Mouse (Mus musculus): ENCODE measurements around the gene Yod1. TPM values are rescaled to one million over a fixed set of nuclear protein-coding genes. Genes with fewer than 3 reads are reported as not detected.

Gene Yod1
- polyA plus RNA-seq, 1 experiment, result 11.2 TPM

DNA sequence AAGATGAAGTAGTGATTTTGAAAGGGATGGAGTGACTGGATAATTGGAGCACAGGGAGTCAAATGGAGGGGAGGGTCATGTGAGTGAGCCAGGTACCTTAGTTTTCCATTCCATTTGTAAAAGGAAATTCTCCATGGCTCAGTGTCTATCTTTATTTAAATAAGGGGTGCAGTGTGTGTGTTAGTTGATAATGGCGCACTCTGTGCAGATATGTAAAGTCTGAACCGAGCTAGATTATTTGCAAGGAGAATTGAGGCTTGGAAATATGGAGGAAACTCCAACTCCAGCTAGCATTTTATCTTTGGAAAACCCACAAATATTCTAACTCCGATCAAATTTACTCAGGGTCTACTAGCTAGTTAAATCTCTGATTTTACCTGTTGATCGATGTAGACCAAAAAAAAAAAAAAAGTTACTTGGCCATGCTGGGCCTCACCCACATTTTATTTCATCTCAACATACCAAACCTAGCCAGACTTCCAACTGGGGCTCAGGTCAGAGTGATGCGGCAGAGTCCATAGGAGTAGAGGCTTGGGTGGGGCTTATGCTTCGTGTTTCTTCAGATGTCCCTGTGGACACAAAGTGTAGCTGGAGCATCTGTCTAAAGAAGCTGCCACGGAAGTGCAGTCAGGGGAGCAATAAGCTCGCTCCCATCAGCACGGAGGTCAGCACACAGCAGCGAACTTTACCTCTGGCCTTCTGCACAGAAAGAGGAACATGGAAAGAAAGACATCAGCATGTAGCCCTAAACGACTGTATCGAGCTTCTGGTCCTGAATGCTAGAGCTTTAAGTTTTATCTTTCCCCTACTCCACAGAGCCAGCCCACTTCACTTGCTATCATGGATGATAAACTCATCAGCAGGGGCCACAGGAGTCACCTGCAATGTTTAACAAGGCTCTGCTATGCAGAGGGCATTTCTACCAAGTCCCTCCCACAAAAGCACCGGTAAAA is 15.9 kb downstream of the Yod1 start:
- Histone ChIP-seq H3K4me3 (ENCODE audit: control insufficient read depth, low read depth, low read length) (no peak overlapping the region), H3K4me1 (ENCODE audit: control insufficient read depth, insufficient read depth, low read length) (no peaks in the 10 kb centered on the region), H3K27ac (ENCODE audit: control insufficient read depth, insufficient read depth, low read depth, low read length) (no peak overlapping the region), H3K36me3 (ENCODE audit: control insufficient read depth, insufficient read depth, low read length) (no peaks in the 10 kb centered on the region), H3K27me3 (ENCODE audit: control insufficient read depth, insufficient read depth, low read length) (no peaks in the 10 kb centered on the region)
- TF ChIP-seq POLR2A (IDR thresholded peaks at IDR 0.05; ENCODE audit: control insufficient read depth, low read depth, low read length) (no peak), CTCF (IDR thresholded peaks at IDR 0.05; ENCODE audit: control insufficient read depth, insufficient read depth, insufficient replicate concordance, low read depth, low read length) (no peak)

- no peaks in the 10 kb centered on the region for H3K27me3 ChIP-seq (ENCODE audit: control insufficient read depth, insufficient read depth, low read length)
- H3K4me3 ChIP-seq (ENCODE audit: control insufficient read depth, low read depth, low read length), result no peak overlapping the region
- no peaks in the 10 kb centered on the region for H3K4me1 ChIP-seq (ENCODE audit: control insufficient read depth, insufficient read depth, low read length)
- H3K27ac ChIP-seq (ENCODE audit: control insufficient read depth, insufficient read depth, low read depth, low read length), result no peak overlapping the region
- no peaks in the 10 kb centered on the region for H3K36me3 ChIP-seq (ENCODE audit: control insufficient read depth, insufficient read depth, low read length)
- TF ChIP-seq CTCF (IDR thresholded peaks at IDR 0.05; ENCODE audit: control insufficient read depth, insufficient read depth, insufficient replicate concordance, low read depth, low read length) (no peak), POLR2A (IDR thresholded peaks at IDR 0.05; ENCODE audit: control insufficient read depth, low read depth, low read length) (no peak)
Observed at GRCm38 (mm10) chr1:130733671-130734070, 16.5 kb downstream of the Yod1 start.

DNA sequence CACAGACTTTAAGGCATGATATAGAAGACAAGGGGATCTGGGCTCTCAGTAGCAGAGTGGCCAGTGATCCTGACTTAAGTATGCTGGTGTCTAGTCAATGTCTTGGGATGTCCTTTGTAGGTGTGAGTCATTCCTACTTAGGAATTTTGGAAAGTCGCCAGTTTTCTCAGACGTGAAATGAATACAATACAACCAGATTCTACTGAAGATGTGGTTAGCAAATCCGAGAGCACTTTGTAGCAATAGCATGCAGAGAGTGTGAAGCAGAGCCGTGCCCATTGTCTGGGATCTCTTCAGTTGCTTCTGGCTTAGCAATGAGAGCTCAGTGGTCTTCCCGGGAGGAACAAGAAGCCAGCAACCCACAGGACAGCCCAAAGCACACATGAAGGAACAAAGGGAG is 17.3 kb downstream of the Yod1 start:
- H3K4me3 ChIP-seq (ENCODE audit: control insufficient read depth, low read depth, low read length), result no peak overlapping the region
- H3K27ac ChIP-seq (ENCODE audit: control insufficient read depth, insufficient read depth, low read depth, low read length), result no peak overlapping the region
- TF ChIP-seq CTCF (IDR thresholded peaks at IDR 0.05; ENCODE audit: control insufficient read depth, insufficient read depth, insufficient replicate concordance, low read depth, low read length), result no peak
- TF ChIP-seq POLR2A (IDR thresholded peaks at IDR 0.05; ENCODE audit: control insufficient read depth, low read depth, low read length), result no peak
- H3K36me3 ChIP-seq (ENCODE audit: control insufficient read depth, insufficient read depth, low read length), result no peaks in the 10 kb centered on the region
- H3K27me3 ChIP-seq (ENCODE audit: control insufficient read depth, insufficient read depth, low read length), result no peaks in the 10 kb centered on the region
- H3K4me1 ChIP-seq (ENCODE audit: control insufficient read depth, insufficient read depth, low read length), result no peaks in the 10 kb centered on the region

DNA sequence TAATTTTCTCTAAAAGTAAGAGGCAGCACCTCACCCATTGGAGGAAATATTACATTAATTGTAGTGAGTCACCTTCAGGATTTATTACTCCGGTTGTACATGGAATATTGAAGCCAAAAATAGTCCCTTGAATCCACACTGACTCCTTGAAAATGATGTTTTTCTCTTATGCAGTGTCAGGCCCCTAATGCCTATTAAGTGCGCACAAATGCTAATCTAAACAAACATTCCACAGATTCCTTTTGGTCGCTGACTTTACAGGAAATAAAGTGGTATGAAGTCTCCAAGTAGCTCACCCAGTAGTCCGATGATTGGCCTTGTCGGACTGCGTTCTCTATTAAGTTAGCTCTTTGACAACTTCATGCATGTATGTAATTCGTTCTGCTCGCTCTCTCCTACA is 17.7 kb downstream of the Yod1 start:
- Histone ChIP-seq H3K36me3 (ENCODE audit: control insufficient read depth, insufficient read depth, low read length) (no peaks in the 10 kb centered on the region), H3K27me3 (ENCODE audit: control insufficient read depth, insufficient read depth, low read length) (no peaks in the 10 kb centered on the region), H3K4me3 (ENCODE audit: control insufficient read depth, low read depth, low read length) (no peak overlapping the region), H3K27ac (ENCODE audit: control insufficient read depth, insufficient read depth, low read depth, low read length) (no peak overlapping the region), H3K4me1 (ENCODE audit: control insufficient read depth, insufficient read depth, low read length) (no peaks in the 10 kb centered on the region)
- TF ChIP-seq POLR2A (IDR thresholded peaks at IDR 0.05; ENCODE audit: control insufficient read depth, low read depth, low read length) (no peak), CTCF (IDR thresholded peaks at IDR 0.05; ENCODE audit: control insufficient read depth, insufficient read depth, insufficient replicate concordance, low read depth, low read length) (no peak)

- Histone ChIP-seq H3K36me3 (ENCODE audit: control insufficient read depth, insufficient read depth, low read length) (no peaks in the 10 kb centered on the region), H3K27ac (ENCODE audit: control insufficient read depth, insufficient read depth, low read depth, low read length) (no peak overlapping the region), H3K4me3 (ENCODE audit: control insufficient read depth, low read depth, low read length) (no peak overlapping the region), H3K4me1 (ENCODE audit: control insufficient read depth, insufficient read depth, low read length) (peaks cover 2% of the 10 kb centered on the region; the same call in 1 of the 2 replicates), H3K27me3 (ENCODE audit: control insufficient read depth, insufficient read depth, low read length) (no peaks in the 10 kb centered on the region)
- TF ChIP-seq CTCF (IDR thresholded peaks at IDR 0.05; ENCODE audit: control insufficient read depth, insufficient read depth, insufficient replicate concordance, low read depth, low read length), result no peak
- no peak for TF ChIP-seq POLR2A (IDR thresholded peaks at IDR 0.05; ENCODE audit: control insufficient read depth, low read depth, low read length)
Observed at GRCm38 (mm10) chr1:130737411-130737881, 20.3 kb downstream of the Yod1 start.

GRCm38 (mm10) chr1:130737916-130738315 is 20.8 kb downstream of the Yod1 start:
- H3K4me3 ChIP-seq (ENCODE audit: control insufficient read depth, low read depth, low read length), result no peak overlapping the region
- no peak overlapping the region for H3K27ac ChIP-seq (ENCODE audit: control insufficient read depth, insufficient read depth, low read depth, low read length)
- TF ChIP-seq CTCF (IDR thresholded peaks at IDR 0.05; ENCODE audit: control insufficient read depth, insufficient read depth, insufficient replicate concordance, low read depth, low read length), result no peak
- TF ChIP-seq POLR2A (IDR thresholded peaks at IDR 0.05; ENCODE audit: control insufficient read depth, low read depth, low read length), result no peak
- no peaks in the 10 kb centered on the region for H3K36me3 ChIP-seq (ENCODE audit: control insufficient read depth, insufficient read depth, low read length)
- H3K4me1 ChIP-seq (ENCODE audit: control insufficient read depth, insufficient read depth, low read length), result peaks cover 2% of the 10 kb centered on the region; the same call in 1 of the 2 replicates
- H3K27me3 ChIP-seq (ENCODE audit: control insufficient read depth, insufficient read depth, low read length), result no peaks in the 10 kb centered on the region

DNA sequence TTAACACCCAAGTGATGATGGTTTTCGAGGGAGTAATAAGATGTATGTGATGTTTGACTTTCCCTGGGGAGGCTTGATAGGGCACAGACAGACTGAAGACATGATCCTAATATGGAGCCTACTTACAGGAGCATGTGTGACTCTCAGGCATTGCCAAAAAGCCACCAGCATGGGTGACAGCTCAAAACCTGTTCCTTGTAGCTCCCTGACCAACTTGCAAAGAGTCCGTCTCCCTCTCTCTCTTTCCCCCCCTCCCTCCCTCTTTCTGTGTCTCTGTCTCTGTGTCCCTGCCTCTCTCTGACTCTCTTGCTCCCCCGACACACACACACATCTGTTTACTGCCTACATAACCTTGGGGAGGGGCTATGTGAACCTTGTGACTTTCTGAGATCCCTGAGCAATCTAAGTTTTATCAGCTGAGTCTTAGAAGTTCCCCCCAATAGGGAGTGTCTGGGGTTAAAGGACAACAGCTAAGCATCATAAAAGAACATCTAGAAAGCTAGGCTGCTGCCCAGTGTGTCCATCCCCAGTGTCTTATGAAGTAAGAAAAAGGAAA is 21.5 kb downstream of the Yod1 start:
- no peaks in the 10 kb centered on the region for H3K36me3 ChIP-seq (ENCODE audit: control insufficient read depth, insufficient read depth, low read length)
- H3K27ac ChIP-seq (ENCODE audit: control insufficient read depth, insufficient read depth, low read depth, low read length), result no peak overlapping the region
- TF ChIP-seq POLR2A (IDR thresholded peaks at IDR 0.05; ENCODE audit: control insufficient read depth, low read depth, low read length) (no peak), CTCF (IDR thresholded peaks at IDR 0.05; ENCODE audit: control insufficient read depth, insufficient read depth, insufficient replicate concordance, low read depth, low read length) (no peak)
- no peaks in the 10 kb centered on the region for H3K27me3 ChIP-seq (ENCODE audit: control insufficient read depth, insufficient read depth, low read length)
- peaks cover 2% of the 10 kb centered on the region; the same call in 1 of the 2 replicates for H3K4me1 ChIP-seq (ENCODE audit: control insufficient read depth, insufficient read depth, low read length)
- H3K4me3 ChIP-seq (ENCODE audit: control insufficient read depth, low read depth, low read length), result no peak overlapping the region

Data from testis, adult 2 months (tissue).